Mouse (Mus musculus): ENCODE data around the gene Il18. TPM values are rescaled to one million over a fixed set of nuclear protein-coding genes. Genes with fewer than 3 reads are reported as not detected.

The Il18 gene
- polyA plus RNA-seq (2014; fragmentation: Nextera tagmentation; extraction: Ambion mirVana) = 5.2 and 8.5 TPM in 2 replicates

- peak within 1 kb of the TSS; percentile 49 for H3K9ac ChIP-seq (ENCODE audit: low read depth, low read length)
- peak; percentile 70; the same call in 1 of the 2 replicates for ATAC-seq (ENCODE audit: low FRiP score)
- H3K27me3 ChIP-seq (ENCODE audit: control insufficient read depth, insufficient read depth, low read length) = no peaks in the 10 kb centered on the region
- peak within 1 kb of the TSS; percentile 20; the same call in 1 of the 2 replicates for H3K4me2 ChIP-seq (replicated peaks; ENCODE audit: low read depth, low read length)
- H3K36me3 ChIP-seq (ENCODE audit: control insufficient read depth, insufficient read depth, low read length) = no peaks in the 10 kb centered on the region
- peak; percentile 49 for DNase-seq (ENCODE audit: low spot score)
- peak within 1 kb of the TSS; percentile 45; the same call in 1 of the 2 replicates for H3K27ac ChIP-seq (ENCODE audit: low read depth, low read length)
- H3K9me3 ChIP-seq (ENCODE audit: control insufficient read depth, low read length) = no peaks in the 10 kb centered on the region
- 23% methylated on average over 12 of the region's 12 CpGs for WGBS
- peak within 1 kb of the TSS; percentile 13; the same call in 1 of the 2 replicates for H3K4me3 ChIP-seq (ENCODE audit: low read depth, low read length)
- no peaks in the 10 kb centered on the region for H3K4me1 ChIP-seq (replicated peaks; ENCODE audit: control insufficient read depth, insufficient read depth, low read length)
These were observed at the start of gene Il18 for GRCm38 (mm10) chr9:50554241-50555093. Gene Il18, plus strand, starts transcription at chr9:50554827.

- Histone ChIP-seq H3K4me3 (ENCODE audit: low read depth, low read length) (no peak overlapping the region), H3K27ac (ENCODE audit: low read depth, low read length) (no peak overlapping the region), H3K27me3 (ENCODE audit: control insufficient read depth, insufficient read depth, low read length) (no peaks in the 10 kb centered on the region), H3K4me2 (replicated peaks; ENCODE audit: low read depth, low read length) (no peak overlapping the region), H3K4me1 (replicated peaks; ENCODE audit: control insufficient read depth, insufficient read depth, low read length) (no peaks in the 10 kb centered on the region), H3K9me3 (ENCODE audit: control insufficient read depth, low read length) (no peaks in the 10 kb centered on the region), H3K36me3 (ENCODE audit: control insufficient read depth, insufficient read depth, low read length) (no peaks in the 10 kb centered on the region), H3K9ac (ENCODE audit: low read depth, low read length) (no peak overlapping the region)
- DNase-seq (ENCODE audit: low spot score) (no peak), ATAC-seq (ENCODE audit: low FRiP score) (no peak)
- 60% methylated on average over 6 of the region's 6 CpGs for WGBS
These were observed 49.2 kb upstream of the Il18 start for GRCm38 (mm10) chr9:50505405-50505804.

- no peak overlapping the region for H3K9ac ChIP-seq (ENCODE audit: low read depth, low read length)
- no peak overlapping the region for H3K27ac ChIP-seq (ENCODE audit: low read depth, low read length)
- no peak for ATAC-seq (ENCODE audit: low FRiP score)
- H3K36me3 ChIP-seq (ENCODE audit: control insufficient read depth, insufficient read depth, low read length) = no peaks in the 10 kb centered on the region
- DNase-seq (ENCODE audit: low spot score) = no peak
- no peaks in the 10 kb centered on the region for H3K4me1 ChIP-seq (replicated peaks; ENCODE audit: control insufficient read depth, insufficient read depth, low read length)
- H3K4me3 ChIP-seq (ENCODE audit: low read depth, low read length) = no peak overlapping the region
- H3K4me2 ChIP-seq (replicated peaks; ENCODE audit: low read depth, low read length) = no peak overlapping the region
- 84% methylated on average over 7 of the region's 7 CpGs for WGBS
- H3K9me3 ChIP-seq (ENCODE audit: control insufficient read depth, low read length) = no peaks in the 10 kb centered on the region
- H3K27me3 ChIP-seq (ENCODE audit: control insufficient read depth, insufficient read depth, low read length) = no peaks in the 10 kb centered on the region
These were observed 47.1 kb upstream of the Il18 start for GRCm38 (mm10) chr9:50507570-50507969.

DNA sequence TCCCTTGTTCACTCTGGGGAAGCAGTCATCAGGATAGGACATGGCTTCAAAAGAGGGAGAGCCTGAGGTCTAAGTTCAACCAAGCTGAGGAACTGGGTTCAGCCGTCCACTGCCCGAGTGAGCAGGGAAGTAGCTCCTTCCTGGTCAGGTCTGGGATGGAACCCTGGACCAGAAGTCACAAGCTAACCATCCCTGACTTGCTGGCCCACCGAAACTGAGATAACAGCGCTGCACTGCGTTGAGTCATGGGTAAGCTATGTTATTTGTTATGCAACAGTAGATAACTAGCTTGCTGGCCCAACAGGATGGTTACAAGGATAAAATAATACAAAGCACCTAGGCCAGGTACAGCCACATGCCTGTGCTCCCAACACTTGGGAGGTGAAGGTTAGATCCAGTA, 39.2 kb upstream of the Il18 start:
- Histone ChIP-seq H3K36me3 (ENCODE audit: control insufficient read depth, insufficient read depth, low read length) (no peaks in the 10 kb centered on the region), H3K4me3 (ENCODE audit: low read depth, low read length) (no peak overlapping the region), H3K27me3 (ENCODE audit: control insufficient read depth, insufficient read depth, low read length) (no peaks in the 10 kb centered on the region), H3K9me3 (ENCODE audit: control insufficient read depth, low read length) (no peaks in the 10 kb centered on the region), H3K9ac (ENCODE audit: low read depth, low read length) (no peak overlapping the region), H3K27ac (ENCODE audit: low read depth, low read length) (no peak overlapping the region), H3K4me2 (replicated peaks; ENCODE audit: low read depth, low read length) (no peak overlapping the region), H3K4me1 (replicated peaks; ENCODE audit: control insufficient read depth, insufficient read depth, low read length) (no peaks in the 10 kb centered on the region)
- ATAC-seq (ENCODE audit: low FRiP score) (no peak), DNase-seq (ENCODE audit: low spot score) (no peak)
- WGBS = 89% methylated on average over 5 of the region's 5 CpGs

- Histone ChIP-seq H3K4me3 (ENCODE audit: low read depth, low read length) (no peak overlapping the region), H3K9me3 (ENCODE audit: control insufficient read depth, low read length) (no peaks in the 10 kb centered on the region), H3K36me3 (ENCODE audit: control insufficient read depth, insufficient read depth, low read length) (no peaks in the 10 kb centered on the region), H3K27me3 (ENCODE audit: control insufficient read depth, insufficient read depth, low read length) (no peaks in the 10 kb centered on the region), H3K4me1 (replicated peaks; ENCODE audit: control insufficient read depth, insufficient read depth, low read length) (no peaks in the 10 kb centered on the region), H3K4me2 (replicated peaks; ENCODE audit: low read depth, low read length) (no peak overlapping the region), H3K9ac (ENCODE audit: low read depth, low read length) (no peak overlapping the region), H3K27ac (ENCODE audit: low read depth, low read length) (no peak overlapping the region)
- ATAC-seq (ENCODE audit: low FRiP score) (no peak), DNase-seq (ENCODE audit: low spot score) (peak; percentile 62)
- 9% methylated on average over 2 of the region's 2 CpGs for WGBS
These were observed 35.8 kb upstream of the Il18 start for GRCm38 (mm10) chr9:50518781-50519180.

GRCm38 (mm10) chr9:50520748-50521147, 33.9 kb upstream of the Il18 start:
- Histone ChIP-seq H3K4me3 (ENCODE audit: low read depth, low read length) (no peak overlapping the region), H3K4me1 (replicated peaks; ENCODE audit: control insufficient read depth, insufficient read depth, low read length) (no peaks in the 10 kb centered on the region), H3K27ac (ENCODE audit: low read depth, low read length) (no peak overlapping the region), H3K27me3 (ENCODE audit: control insufficient read depth, insufficient read depth, low read length) (no peaks in the 10 kb centered on the region), H3K4me2 (replicated peaks; ENCODE audit: low read depth, low read length) (no peak overlapping the region), H3K36me3 (ENCODE audit: control insufficient read depth, insufficient read depth, low read length) (no peaks in the 10 kb centered on the region), H3K9ac (ENCODE audit: low read depth, low read length) (no peak overlapping the region), H3K9me3 (ENCODE audit: control insufficient read depth, low read length) (no peaks in the 10 kb centered on the region)
- DNase-seq (ENCODE audit: low spot score) (no peak), ATAC-seq (ENCODE audit: low FRiP score) (no peak)
- WGBS = 94% methylated on average over 6 of the region's 6 CpGs

- H3K27ac ChIP-seq (ENCODE audit: low read depth, low read length) = no peak overlapping the region
- ATAC-seq (ENCODE audit: low FRiP score) (no peak), DNase-seq (ENCODE audit: low spot score) (no peak)
- no peak overlapping the region for H3K9ac ChIP-seq (ENCODE audit: low read depth, low read length)
- H3K36me3 ChIP-seq (ENCODE audit: control insufficient read depth, insufficient read depth, low read length) = no peaks in the 10 kb centered on the region
- H3K9me3 ChIP-seq (ENCODE audit: control insufficient read depth, low read length) = no peaks in the 10 kb centered on the region
- no peak overlapping the region for H3K4me3 ChIP-seq (ENCODE audit: low read depth, low read length)
- no peaks in the 10 kb centered on the region for H3K27me3 ChIP-seq (ENCODE audit: control insufficient read depth, insufficient read depth, low read length)
- no peak overlapping the region for H3K4me2 ChIP-seq (replicated peaks; ENCODE audit: low read depth, low read length)
- no peaks in the 10 kb centered on the region for H3K4me1 ChIP-seq (replicated peaks; ENCODE audit: control insufficient read depth, insufficient read depth, low read length)
- WGBS = 73% methylated on average over 2 of the region's 2 CpGs
These were observed 33.1 kb upstream of the Il18 start for GRCm38 (mm10) chr9:50521562-50521961.

DNA sequence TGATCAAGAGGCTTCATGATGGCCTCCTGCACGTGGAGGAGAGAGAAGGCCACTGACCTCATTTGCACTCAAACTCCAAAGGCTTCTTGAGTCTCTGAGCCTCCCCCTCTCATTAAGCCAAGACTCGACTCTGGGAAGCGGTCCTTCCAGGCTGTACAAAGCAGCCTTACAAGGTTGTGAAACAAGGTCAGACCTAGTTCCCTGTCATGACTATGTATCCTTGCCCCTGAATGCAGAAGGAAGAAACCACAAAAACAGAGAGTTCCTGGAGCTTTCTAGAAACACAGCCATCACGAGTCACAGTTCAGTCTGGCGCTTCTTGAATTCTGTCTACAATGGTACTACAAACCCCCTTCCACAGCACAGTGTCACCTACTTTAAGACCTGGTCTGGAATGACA, 32.1 kb upstream of the Il18 start:
- Histone ChIP-seq H3K4me2 (replicated peaks; ENCODE audit: low read depth, low read length) (no peak overlapping the region), H3K9me3 (ENCODE audit: control insufficient read depth, low read length) (no peaks in the 10 kb centered on the region), H3K4me3 (ENCODE audit: low read depth, low read length) (no peak overlapping the region), H3K4me1 (replicated peaks; ENCODE audit: control insufficient read depth, insufficient read depth, low read length) (no peaks in the 10 kb centered on the region), H3K36me3 (ENCODE audit: control insufficient read depth, insufficient read depth, low read length) (no peaks in the 10 kb centered on the region), H3K27ac (ENCODE audit: low read depth, low read length) (no peak overlapping the region), H3K27me3 (ENCODE audit: control insufficient read depth, insufficient read depth, low read length) (no peaks in the 10 kb centered on the region), H3K9ac (ENCODE audit: low read depth, low read length) (no peak overlapping the region)
- ATAC-seq (ENCODE audit: low FRiP score) (no peak), DNase-seq (ENCODE audit: low spot score) (no peak)
- 90% methylated on average over 5 of the region's 5 CpGs for WGBS

DNA sequence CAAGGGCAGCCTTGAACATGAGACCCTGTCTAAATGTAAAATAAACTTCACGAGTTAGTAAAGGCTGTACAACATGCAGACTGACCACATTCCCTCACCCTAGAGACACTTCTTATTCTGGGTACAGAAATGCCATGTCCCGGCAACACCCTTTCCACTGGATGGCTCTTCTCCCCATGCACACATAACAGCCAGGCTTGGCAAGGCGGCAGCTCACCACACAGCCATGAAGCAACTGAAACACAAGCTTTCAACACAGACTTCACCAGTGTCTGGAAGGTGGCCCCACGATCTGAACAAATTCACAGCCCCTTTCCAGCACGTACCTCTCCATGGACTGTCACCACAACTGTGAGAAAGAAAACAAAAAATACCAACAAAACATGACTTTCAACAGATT, 29.7 kb upstream of the Il18 start:
- H3K9ac ChIP-seq (ENCODE audit: low read depth, low read length) = no peak overlapping the region
- DNase-seq (ENCODE audit: low spot score) (no peak), ATAC-seq (ENCODE audit: low FRiP score) (no peak)
- H3K4me2 ChIP-seq (replicated peaks; ENCODE audit: low read depth, low read length) = no peak overlapping the region
- no peaks in the 10 kb centered on the region for H3K27me3 ChIP-seq (ENCODE audit: control insufficient read depth, insufficient read depth, low read length)
- H3K4me3 ChIP-seq (ENCODE audit: low read depth, low read length) = no peak overlapping the region
- H3K36me3 ChIP-seq (ENCODE audit: control insufficient read depth, insufficient read depth, low read length) = no peaks in the 10 kb centered on the region
- WGBS = 90% methylated on average over 5 of the region's 5 CpGs
- no peaks in the 10 kb centered on the region for H3K9me3 ChIP-seq (ENCODE audit: control insufficient read depth, low read length)
- H3K27ac ChIP-seq (ENCODE audit: low read depth, low read length) = no peak overlapping the region
- no peaks in the 10 kb centered on the region for H3K4me1 ChIP-seq (replicated peaks; ENCODE audit: control insufficient read depth, insufficient read depth, low read length)

All from hindbrain, embryonic 11.5 days (tissue).